Mouse (Mus musculus) adrenal gland, postnatal 14 days (tissue): ENCODE measurements around the gene Gm36210. TPM values are rescaled to one million over a fixed set of nuclear protein-coding genes. Genes with fewer than 3 reads are reported as not detected.
"Not testable (repeated sequence)": the region's sequence is repeated elsewhere in the genome, so short reads cannot be mapped to it uniquely, and the experiment has no call there.

Source experiments
- DNase-seq: peaks from one replicate; pipeline ENCODE4 v3.0.0; 2021; ENCODE audit warnings: mixed read lengths
- total RNA-seq: library from RNA; stranded (reverse); gene quantifications from 2 replicates; pipeline ENCODE4 v1.2.3, GENCODE M21; 2021

The Gm36210 gene
- total RNA-seq, 1 experiment from 2014 or later: 0.26 TPM

GRCm38 (mm10) chr7:4879036-4879435 lies 27.3 kb downstream of the Gm36210 start:
- not testable (repeated sequence) for DNase-seq

- peak; percentile 40 for DNase-seq
These were observed 28.1 kb downstream of the Gm36210 start for GRCm38 (mm10) chr7:4878186-4878585.

GRCm38 (mm10) chr7:4877226-4877625 lies 29.1 kb downstream of the Gm36210 start:
- DNase-seq: no peak

- peak; percentile 96 for DNase-seq
These were observed 29.5 kb downstream of the Gm36210 start, which contains the start of gene Isoc2a for GRCm38 (mm10) chr7:4876753-4877221. Isoc2a (plus strand) TSS chr7:4877153.

- DNase-seq: no peak
These were observed 36.2 kb downstream of the Gm36210 start, which contains the start of gene Isoc2b for GRCm38 (mm10) chr7:4870133-4870532. Isoc2b (minus strand) TSS chr7:4870258.

- no peak for DNase-seq
These were observed 39.6 kb downstream of the Gm36210 start for GRCm38 (mm10) chr7:4866631-4867180.

- peak; percentile 97 for DNase-seq
These were observed 40.5 kb downstream of the Gm36210 start for GRCm38 (mm10) chr7:4865579-4866493.

GRCm38 (mm10) chr7:4865090-4865489 lies 41.2 kb downstream of the Gm36210 start:
- peak; percentile 74 for DNase-seq

GRCm38 (mm10) chr7:4864130-4864845 lies 42.0 kb downstream of the Gm36210 start:
- DNase-seq: peak; percentile 60

- DNase-seq: no peak
These were observed 42.7 kb downstream of the Gm36210 start for GRCm38 (mm10) chr7:4863541-4864080.

GRCm38 (mm10) chr7:4863041-4863440 lies 43.3 kb downstream of the Gm36210 start:
- peak; percentile 94 for DNase-seq

GRCm38 (mm10) chr7:4860926-4861325 lies 45.4 kb downstream of the Gm36210 start:
- DNase-seq: not testable (repeated sequence)

GRCm38 (mm10) chr7:4859418-4859978 lies 46.8 kb downstream of the Gm36210 start:
- DNase-seq: no peak

- no peak for DNase-seq
These were observed 49.0 kb downstream of the Gm36210 start for GRCm38 (mm10) chr7:4857321-4857720.

- DNase-seq: no peak
These were observed 49.8 kb downstream of the Gm36210 start for GRCm38 (mm10) chr7:4856508-4856907.

GRCm38 (mm10) chr7:4853613-4854012 lies 52.7 kb downstream of the Gm36210 start:
- DNase-seq: no peak

- DNase-seq: no peak
These were observed 55.0 kb downstream of the Gm36210 start for GRCm38 (mm10) chr7:4851315-4851688.

- DNase-seq: no peak
These were observed 55.5 kb downstream of the Gm36210 start for GRCm38 (mm10) chr7:4850621-4851314.

- no peak for DNase-seq
These were observed 56.9 kb downstream of the Gm36210 start for GRCm38 (mm10) chr7:4849372-4849771.
